Mouse (Mus musculus): Measurements from ENCODE around the gene Bcas3. TPM values are rescaled to one million over a fixed set of nuclear protein-coding genes. Genes with fewer than 3 reads are reported as not detected.

Bcas3 gene
- polyA plus RNA-seq, 1 experiment from 2014 or later: 13.6 TPM

DNA sequence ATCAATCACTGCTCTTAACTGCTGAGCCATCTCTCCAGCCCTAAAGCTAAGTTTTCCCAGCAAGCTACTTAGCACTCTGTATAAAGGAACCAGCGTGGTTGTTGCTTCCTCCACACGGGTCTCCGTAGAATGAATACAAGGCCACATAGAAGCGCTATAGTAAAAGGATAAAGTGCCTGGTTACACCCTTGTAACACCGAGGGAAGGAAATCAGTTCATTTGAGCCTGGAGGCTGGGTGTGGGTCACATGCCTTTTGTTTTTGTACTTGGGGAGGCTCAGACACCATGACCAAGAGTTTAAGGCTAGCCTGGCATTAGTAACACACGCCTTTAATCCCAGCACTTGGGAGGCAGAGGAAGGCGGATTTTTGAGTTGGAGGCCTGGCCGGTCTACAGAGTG lies 8.7 kb downstream of the Bcas3 start:
- no peak for DNase-seq
- WGBS (ENCODE audit: insufficient replicate concordance): 83% methylated on average over 8 of the region's 8 CpGs
- ATAC-seq: no peak
- peaks cover 35% of the 10 kb centered on the region for H3K36me3 ChIP-seq (replicated peaks; ENCODE audit: insufficient read depth, low read length)
- no peak overlapping the region for H3K27ac ChIP-seq (ENCODE audit: low read depth)
- no peak for TF ChIP-seq EP300 (IDR thresholded peaks at IDR 0.05; ENCODE audit: low read depth)
- no peak for TF ChIP-seq CTCF (IDR thresholded peaks at IDR 0.05; ENCODE audit: low read depth)
- H3K4me3 ChIP-seq (ENCODE audit: low read depth, low read length): no peak overlapping the region
- H3K9ac ChIP-seq (replicated peaks): no peak overlapping the region
- 0 out of 2 replicates have a peak, but pooled peaks cover 3% of the 10 kb centered on the region for H3K4me1 ChIP-seq (ENCODE audit: insufficient read depth)
- H3K27me3 ChIP-seq (ENCODE audit: insufficient read depth, low read length): no peaks in the 10 kb centered on the region
- H3K9me3 ChIP-seq (ENCODE audit: low read length): no peaks in the 10 kb centered on the region
- H3K4me2 ChIP-seq (ENCODE audit: low read depth, low read length): no peak overlapping the region

DNA sequence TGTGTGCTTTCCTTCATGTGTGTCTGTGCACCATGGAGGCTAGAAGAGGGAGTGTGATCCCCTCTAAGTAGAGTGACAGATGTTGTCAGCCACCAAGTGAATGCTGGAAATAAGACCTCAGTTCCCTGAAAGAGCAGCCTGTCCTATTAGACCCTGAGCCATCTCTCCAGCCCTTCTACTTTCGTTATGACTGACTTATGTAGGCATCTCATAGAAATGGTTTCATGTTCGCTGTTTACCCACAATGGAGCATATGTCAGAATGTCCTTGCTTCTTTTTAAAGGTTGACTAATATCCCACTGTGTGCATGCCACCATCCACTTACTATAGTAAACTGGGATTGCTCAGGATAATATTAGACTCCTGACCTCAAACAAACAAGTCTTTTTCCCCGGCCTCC lies 13.2 kb downstream of the Bcas3 start:
- Histone ChIP-seq H3K4me2 (ENCODE audit: low read depth, low read length) (no peak overlapping the region), H3K9ac (replicated peaks) (no peak overlapping the region), H3K9me3 (ENCODE audit: low read length) (no peaks in the 10 kb centered on the region), H3K4me1 (ENCODE audit: insufficient read depth) (no peaks in the 10 kb centered on the region), H3K4me3 (ENCODE audit: low read depth, low read length) (no peak overlapping the region), H3K36me3 (replicated peaks; ENCODE audit: insufficient read depth, low read length) (peaks cover 34% of the 10 kb centered on the region), H3K27ac (ENCODE audit: low read depth) (no peak overlapping the region), H3K27me3 (ENCODE audit: insufficient read depth, low read length) (no peaks in the 10 kb centered on the region)
- 90% methylated on average over 3 of the region's 3 CpGs for WGBS (ENCODE audit: insufficient replicate concordance)
- DNase-seq (no peak), ATAC-seq (no peak)
- TF ChIP-seq EP300 (IDR thresholded peaks at IDR 0.05; ENCODE audit: low read depth) (no peak), CTCF (IDR thresholded peaks at IDR 0.05; ENCODE audit: low read depth) (no peak)

DNA sequence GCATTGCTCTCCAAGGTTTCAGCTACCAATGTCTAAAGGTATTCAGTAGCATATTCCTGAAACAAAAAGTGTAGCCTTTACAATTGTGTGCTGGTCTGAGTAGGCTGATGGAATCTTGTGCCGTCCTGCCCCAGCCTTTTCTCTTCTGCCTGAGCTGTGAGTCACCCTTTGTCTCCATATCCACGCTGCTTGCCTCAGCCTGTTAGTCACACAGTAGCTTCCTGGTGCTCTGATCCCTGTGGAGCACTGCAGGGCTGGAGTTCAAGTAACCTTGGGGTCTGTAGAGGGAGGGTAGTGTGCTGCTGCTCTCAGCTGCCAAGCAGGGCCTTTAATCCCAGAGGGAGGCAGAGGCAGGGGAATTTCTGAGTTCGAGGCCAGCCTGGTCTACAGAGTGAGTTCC lies 14.9 kb downstream of the Bcas3 start:
- WGBS (ENCODE audit: insufficient replicate concordance): 80% methylated on average over 3 of the region's 3 CpGs
- Histone ChIP-seq H3K27ac (ENCODE audit: low read depth) (no peak overlapping the region), H3K4me1 (ENCODE audit: insufficient read depth) (no peaks in the 10 kb centered on the region), H3K4me2 (ENCODE audit: low read depth, low read length) (no peak overlapping the region), H3K36me3 (replicated peaks; ENCODE audit: insufficient read depth, low read length) (peaks cover 35% of the 10 kb centered on the region), H3K9me3 (ENCODE audit: low read length) (no peaks in the 10 kb centered on the region), H3K27me3 (ENCODE audit: insufficient read depth, low read length) (no peaks in the 10 kb centered on the region), H3K9ac (replicated peaks) (no peak overlapping the region), H3K4me3 (ENCODE audit: low read depth, low read length) (no peak overlapping the region)
- no peak for TF ChIP-seq EP300 (IDR thresholded peaks at IDR 0.05; ENCODE audit: low read depth)
- no peak for TF ChIP-seq CTCF (IDR thresholded peaks at IDR 0.05; ENCODE audit: low read depth)
- DNase-seq (no peak), ATAC-seq (no peak)

DNA sequence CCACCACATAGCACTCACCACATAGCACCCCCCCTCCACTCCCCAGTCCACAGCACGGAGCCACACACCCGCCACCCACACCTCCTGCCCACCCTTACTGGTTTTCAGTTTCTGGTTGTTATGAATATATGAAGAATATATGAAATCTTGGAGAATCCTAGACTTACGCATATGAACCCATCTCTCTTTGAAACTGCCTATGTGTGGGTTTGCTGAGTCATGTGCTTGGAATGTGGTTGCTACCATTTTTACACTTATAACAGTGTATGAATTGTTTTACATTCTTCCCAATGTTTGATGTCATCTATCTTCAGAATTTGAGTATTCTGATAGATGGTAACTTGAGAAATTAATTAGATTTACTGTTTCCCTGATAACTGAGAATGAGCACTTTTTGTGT lies 26.1 kb downstream of the Bcas3 start:
- DNase-seq (no peak), ATAC-seq (no peak)
- Histone ChIP-seq H3K4me1 (ENCODE audit: insufficient read depth) (no peaks in the 10 kb centered on the region), H3K27me3 (ENCODE audit: insufficient read depth, low read length) (no peaks in the 10 kb centered on the region), H3K4me2 (ENCODE audit: low read depth, low read length) (no peak overlapping the region), H3K9me3 (ENCODE audit: low read length) (no peaks in the 10 kb centered on the region), H3K36me3 (replicated peaks; ENCODE audit: insufficient read depth, low read length) (no peaks in the 10 kb centered on the region), H3K27ac (ENCODE audit: low read depth) (no peak overlapping the region), H3K4me3 (ENCODE audit: low read depth, low read length) (no peak overlapping the region), H3K9ac (replicated peaks) (no peak overlapping the region)
- TF ChIP-seq EP300 (IDR thresholded peaks at IDR 0.05; ENCODE audit: low read depth): no peak
- no peak for TF ChIP-seq CTCF (IDR thresholded peaks at IDR 0.05; ENCODE audit: low read depth)
- WGBS (ENCODE audit: insufficient replicate concordance): 82% methylated on average over 3 of the region's 3 CpGs

DNA sequence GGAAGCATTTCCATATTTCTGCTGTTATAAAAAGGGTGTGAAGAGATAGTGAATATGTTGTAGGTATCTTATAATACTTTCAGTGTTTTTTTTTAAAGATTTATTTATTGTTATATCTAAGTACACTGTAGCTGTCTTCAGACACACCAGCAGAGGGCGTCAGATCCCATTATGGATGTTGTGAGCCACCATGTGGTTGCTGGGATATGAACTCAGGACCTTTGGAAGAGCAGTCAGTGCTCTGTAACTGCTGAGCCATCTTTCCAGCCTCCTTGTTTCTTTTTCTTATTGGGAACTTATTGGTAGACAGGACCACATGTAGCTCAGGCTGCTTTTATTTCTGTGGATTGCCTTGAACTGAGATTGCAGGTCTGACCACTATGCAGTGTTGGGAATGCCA lies 27.1 kb downstream of the Bcas3 start:
- 7% methylated on average over 1 of the region's 1 CpGs for WGBS (ENCODE audit: insufficient replicate concordance)
- Histone ChIP-seq H3K27me3 (ENCODE audit: insufficient read depth, low read length) (no peaks in the 10 kb centered on the region), H3K27ac (ENCODE audit: low read depth) (no peak overlapping the region), H3K4me3 (ENCODE audit: low read depth, low read length) (no peak overlapping the region), H3K36me3 (replicated peaks; ENCODE audit: insufficient read depth, low read length) (no peaks in the 10 kb centered on the region), H3K4me2 (ENCODE audit: low read depth, low read length) (no peak overlapping the region), H3K9ac (replicated peaks) (no peak overlapping the region), H3K9me3 (ENCODE audit: low read length) (no peaks in the 10 kb centered on the region), H3K4me1 (ENCODE audit: insufficient read depth) (no peaks in the 10 kb centered on the region)
- DNase-seq (no peak), ATAC-seq (no peak)
- TF ChIP-seq EP300 (IDR thresholded peaks at IDR 0.05; ENCODE audit: low read depth) (no peak), CTCF (IDR thresholded peaks at IDR 0.05; ENCODE audit: low read depth) (no peak)

DNA sequence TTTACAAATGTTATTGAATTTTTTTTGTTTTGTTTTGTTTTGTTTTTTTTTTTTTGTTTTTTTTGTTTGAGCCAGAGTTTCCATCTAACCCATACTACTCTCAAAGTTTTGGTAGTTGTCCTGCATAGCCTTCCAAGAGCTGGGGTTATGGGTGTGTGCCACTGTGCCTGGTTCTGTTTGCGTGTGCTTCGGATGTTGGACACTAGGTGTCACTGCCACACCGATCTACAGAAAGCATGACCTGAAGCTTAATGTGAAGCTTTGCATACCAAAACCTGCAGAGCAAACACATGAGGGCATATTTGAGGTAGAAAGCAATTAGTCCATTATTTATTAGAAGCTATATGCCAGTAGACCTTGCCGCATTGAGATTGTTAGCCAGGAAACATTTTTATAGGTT lies 29.1 kb downstream of the Bcas3 start:
- no peak overlapping the region for H3K27ac ChIP-seq (ENCODE audit: low read depth)
- H3K9ac ChIP-seq (replicated peaks): no peak overlapping the region
- H3K4me2 ChIP-seq (ENCODE audit: low read depth, low read length): no peak overlapping the region
- WGBS (ENCODE audit: insufficient replicate concordance): 23% methylated on average over 4 of the region's 4 CpGs
- H3K36me3 ChIP-seq (replicated peaks; ENCODE audit: insufficient read depth, low read length): no peaks in the 10 kb centered on the region
- H3K27me3 ChIP-seq (ENCODE audit: insufficient read depth, low read length): no peaks in the 10 kb centered on the region
- no peak overlapping the region for H3K4me3 ChIP-seq (ENCODE audit: low read depth, low read length)
- ATAC-seq: no peak
- H3K9me3 ChIP-seq (ENCODE audit: low read length): no peaks in the 10 kb centered on the region
- peak; percentile 91 for TF ChIP-seq CTCF (IDR thresholded peaks at IDR 0.05; ENCODE audit: low read depth)
- TF ChIP-seq EP300 (IDR thresholded peaks at IDR 0.05; ENCODE audit: low read depth): no peak
- peak; percentile 73 for DNase-seq
- no peaks in the 10 kb centered on the region for H3K4me1 ChIP-seq (ENCODE audit: insufficient read depth)
